Mouse (Mus musculus) limb, embryonic 10.5 days (tissue): ENCODE data around the gene Fam120a. TPM values are rescaled to one million over a fixed set of nuclear protein-coding genes. Genes with fewer than 3 reads are reported as not detected.

Experiments
- DNase-seq: peaks from one replicate; pipeline ENCODE4 v3.0.0-alpha.2; 2017; ENCODE audit warnings: low spot score
- H3K27ac ChIP-seq: fragments of 300-500 bp; sonication (generic); 2 replicates; pipeline ENCODE4 v1.5.1; 2016; ENCODE audit warnings: mild to moderate bottlenecking
- H3K27me3 ChIP-seq: fragments of 300-500 bp; sonication (generic); 2 replicates; pipeline ENCODE4 v1.6.1; 2016; ENCODE audit warnings: low read depth, mild to moderate bottlenecking; ENCODE audit not compliant: poor library complexity, severe bottlenecking
- H3K36me3 ChIP-seq: fragments of 300-500 bp; sonication (generic); 2 replicates; pipeline ENCODE4 v1.6.1; 2016; ENCODE audit warnings: mild to moderate bottlenecking, moderate library complexity
- H3K4me1 ChIP-seq: fragments of 300-500 bp; sonication (generic); 2 replicates; pipeline ENCODE4 v1.6.1; 2016
- H3K4me3 ChIP-seq: fragments of 300-500 bp; sonication (generic); 2 replicates; pipeline ENCODE4 v1.5.1; 2016; ENCODE audit warnings: mild to moderate bottlenecking, moderate library complexity
- H3K9me3 ChIP-seq: fragments of 300-500 bp; sonication (generic); replicated peaks from 2 replicates; pipeline ENCODE4 v1.6.1; 2016; ENCODE audit warnings: mild to moderate bottlenecking
- WGBS: fragments of 180-500 bp; shearing (Covaris S2); methylation state at CpG from one replicate; pipeline ENCODE4 v1.1.7; 2016; 5-methylcytosine and 5-hydroxymethylcytosine counted together
- polyA plus RNA-seq: library from polyadenylated mRNA; unstranded; fragments of >200 nt; fragmentation: Nextera tagmentation; extraction: Ambion mirVana; gene quantifications from 2 replicates; pipeline ENCODE4 v1.2.1, GENCODE M21; 2016

The Fam120a gene
- polyA plus RNA-seq: 15.3 and 16.7 TPM in 2 replicates

DNA sequence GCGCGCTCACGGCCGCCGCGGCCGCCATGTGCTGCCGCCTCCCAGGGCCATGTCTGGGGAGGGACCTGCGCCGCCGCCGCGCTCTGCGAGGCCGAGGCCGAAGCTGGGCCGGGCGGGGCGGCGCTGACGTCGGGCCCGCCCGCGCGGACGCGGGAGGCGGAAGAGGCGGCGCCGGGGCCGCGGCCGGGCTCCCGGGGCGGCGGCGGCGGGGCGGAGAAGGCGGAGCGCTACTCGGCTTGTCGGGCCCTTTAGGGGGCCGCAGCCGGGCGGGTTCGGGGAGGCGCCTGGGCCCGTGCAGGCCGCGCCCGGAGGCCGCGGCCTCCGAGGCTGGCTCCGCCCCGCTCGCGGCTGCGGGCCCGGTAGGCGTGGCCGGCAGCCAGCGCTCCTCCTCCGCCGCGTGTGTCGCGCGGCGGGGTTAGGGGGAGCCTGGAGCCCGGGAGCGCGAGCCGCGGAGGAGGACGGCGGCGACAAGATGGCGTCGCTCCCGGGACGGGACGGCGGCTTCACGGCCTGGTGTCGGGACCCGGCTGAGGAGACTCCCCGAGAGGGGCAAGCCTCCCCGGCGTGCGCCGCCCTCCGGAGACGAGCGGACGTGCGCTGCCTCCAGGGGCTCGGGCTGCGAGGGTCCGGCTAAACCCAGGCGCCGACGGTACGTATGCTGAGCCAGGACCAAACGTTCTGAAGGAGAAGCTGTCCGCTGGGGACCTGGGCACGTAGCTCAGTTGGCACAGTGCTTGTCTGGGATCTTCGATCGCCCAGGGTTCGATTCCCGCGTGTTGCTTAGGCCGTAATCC is at the start of gene Fam120a:
Fam120a (minus strand) TSS at position 62 of the 794 bp plus-strand sequence.
- Histone ChIP-seq H3K36me3 (peaks cover 6% of the 10 kb centered on the region; the same call in 1 of the 2 replicates), H3K27ac (peak within 1 kb of the TSS; percentile 98), H3K9me3 (no peaks in the 10 kb centered on the region), H3K4me1 (peaks cover 49% of the 10 kb centered on the region), H3K27me3 (no peaks in the 10 kb centered on the region), H3K4me3 (peak within 1 kb of the TSS; percentile 92)
- 4% methylated on average over 111 of the region's 116 CpGs for WGBS
- peak; percentile 84 for DNase-seq

GRCm38 (mm10) chr13:49017375-49017774 is 49.6 kb upstream of the Fam120a start:
- Histone ChIP-seq H3K4me1 (peaks cover 25% of the 10 kb centered on the region), H3K27ac (no peak overlapping the region), H3K27me3 (peaks cover 11% of the 10 kb centered on the region), H3K36me3 (no peaks in the 10 kb centered on the region), H3K9me3 (0 out of 2 replicates have a peak, but pooled peaks cover 4% of the 10 kb centered on the region), H3K4me3 (no peak overlapping the region)
- no peak for DNase-seq
- 95% methylated on average over 1 of the region's 1 CpGs for WGBS

DNA sequence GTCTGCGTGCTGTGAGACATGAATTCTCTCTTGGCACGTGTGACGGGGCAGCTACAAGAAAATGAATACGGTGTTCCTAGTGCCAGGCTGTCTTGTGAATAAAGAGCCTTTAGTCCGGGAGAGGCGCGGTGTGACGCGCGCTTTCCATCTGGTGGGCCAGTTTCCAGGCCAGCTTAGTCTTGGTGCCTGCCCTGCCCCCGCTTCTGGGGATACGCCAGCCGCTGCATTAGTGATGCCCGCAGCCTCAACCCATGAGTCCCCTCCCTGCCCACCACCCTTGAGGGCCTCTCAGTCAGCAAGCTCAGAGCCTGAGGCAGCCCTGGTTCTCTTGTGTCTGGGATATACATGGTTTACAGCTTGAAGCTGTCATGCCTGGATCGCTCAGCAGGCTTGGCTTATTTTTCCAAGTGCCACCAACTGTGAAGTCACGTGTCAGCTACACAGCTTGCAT is 48.5 kb upstream of the Fam120a start:
- H3K27me3 ChIP-seq: peaks cover 11% of the 10 kb centered on the region
- WGBS: 7% methylated on average over 16 of the region's 16 CpGs
- DNase-seq: peak; percentile 67
- H3K9me3 ChIP-seq: 0 out of 2 replicates have a peak, but pooled peaks cover 4% of the 10 kb centered on the region
- no peaks in the 10 kb centered on the region for H3K36me3 ChIP-seq
- H3K4me3 ChIP-seq: peak overlapping the region; percentile 46
- H3K4me1 ChIP-seq: peaks cover 25% of the 10 kb centered on the region
- H3K27ac ChIP-seq: peak overlapping the region; percentile 63

DNA sequence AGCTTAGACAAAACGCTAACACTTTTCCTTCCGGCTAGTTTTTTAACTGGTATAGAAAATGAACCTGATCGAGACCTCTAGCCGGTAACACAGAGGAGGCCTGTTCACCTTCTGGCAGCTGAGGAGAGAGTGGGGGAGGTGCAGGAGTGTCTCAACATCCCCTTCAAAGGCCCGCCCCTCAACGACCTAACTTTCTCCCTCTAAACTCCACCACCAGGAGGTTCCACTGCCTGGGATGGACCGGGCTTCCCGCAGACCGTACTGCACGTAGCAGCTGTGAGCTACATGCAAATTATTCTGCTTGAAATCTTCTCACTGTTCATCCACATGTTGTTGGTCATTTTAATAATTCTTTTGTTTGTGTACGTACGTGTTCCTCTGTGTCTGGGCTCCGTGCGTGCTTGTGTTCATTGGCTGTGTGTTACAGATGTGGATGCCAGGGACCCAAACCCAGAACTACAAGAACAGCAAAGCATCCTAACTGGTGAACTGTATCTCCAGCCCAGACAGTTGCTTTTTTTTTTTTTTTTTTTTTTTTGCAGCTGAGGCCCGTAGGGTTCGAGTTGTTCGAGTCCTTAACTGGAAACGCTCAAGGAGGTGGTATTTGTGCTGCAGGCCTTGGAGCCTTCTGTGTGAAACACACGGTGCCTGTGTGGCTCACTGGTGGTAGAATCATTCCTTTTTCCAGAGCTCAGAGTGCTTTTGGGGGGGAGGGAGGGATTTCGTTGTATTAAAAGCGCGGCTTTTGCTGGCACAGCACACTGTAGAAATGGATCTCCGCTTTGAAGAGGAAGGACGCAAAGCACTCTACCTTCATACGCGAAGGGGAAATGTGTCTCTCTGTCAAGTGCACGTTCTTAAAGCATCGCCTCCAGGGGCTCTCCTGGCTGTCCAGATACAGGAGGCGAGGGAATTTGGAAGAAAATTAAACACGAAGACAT is 47.8 kb upstream of the Fam120a start:
- H3K36me3 ChIP-seq: no peaks in the 10 kb centered on the region
- H3K4me3 ChIP-seq: peak overlapping the region; percentile 46
- H3K4me1 ChIP-seq: peaks cover 25% of the 10 kb centered on the region
- peak overlapping the region; percentile 63 for H3K27ac ChIP-seq
- H3K9me3 ChIP-seq: 0 out of 2 replicates have a peak, but pooled peaks cover 4% of the 10 kb centered on the region
- WGBS: 7% methylated on average over 30 of the region's 30 CpGs
- H3K27me3 ChIP-seq: peaks cover 11% of the 10 kb centered on the region
- DNase-seq: peak; percentile 70

DNA sequence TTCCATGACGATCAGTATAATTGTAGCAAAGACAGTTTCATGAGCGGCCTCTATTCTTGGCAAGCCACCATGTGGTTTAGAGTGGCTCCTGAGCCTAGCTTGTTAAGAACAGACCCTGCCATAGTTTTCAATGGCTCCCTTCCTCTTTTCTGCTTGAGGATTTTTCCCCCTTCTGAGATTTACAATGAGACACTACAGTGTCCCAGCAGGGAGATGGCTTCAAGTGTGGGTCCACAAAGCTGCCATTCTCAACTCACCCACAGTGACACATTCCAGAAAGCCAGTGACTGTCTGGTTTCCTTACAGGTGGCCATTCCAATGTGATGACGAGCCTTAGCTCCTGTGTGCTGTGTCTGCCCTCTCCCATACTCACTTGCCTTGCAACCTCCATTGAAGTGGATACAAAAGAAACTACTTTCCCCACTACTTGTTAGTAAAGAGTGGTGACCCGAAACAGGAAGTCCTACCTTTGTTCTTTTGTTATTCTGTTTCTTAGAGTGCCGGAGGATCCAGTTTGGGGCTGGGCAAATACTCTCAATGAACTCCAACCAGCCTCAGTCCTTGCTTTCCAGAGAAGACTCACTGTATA is 45.5 kb upstream of the Fam120a start:
- H3K4me1 ChIP-seq: peaks cover 21% of the 10 kb centered on the region
- H3K27ac ChIP-seq: no peak overlapping the region
- H3K27me3 ChIP-seq: peaks cover 19% of the 10 kb centered on the region
- WGBS: 75% methylated on average over 5 of the region's 5 CpGs
- H3K4me3 ChIP-seq: no peak overlapping the region
- 0 out of 2 replicates have a peak, but pooled peaks cover 4% of the 10 kb centered on the region for H3K9me3 ChIP-seq
- H3K36me3 ChIP-seq: no peaks in the 10 kb centered on the region
- DNase-seq: no peak

DNA sequence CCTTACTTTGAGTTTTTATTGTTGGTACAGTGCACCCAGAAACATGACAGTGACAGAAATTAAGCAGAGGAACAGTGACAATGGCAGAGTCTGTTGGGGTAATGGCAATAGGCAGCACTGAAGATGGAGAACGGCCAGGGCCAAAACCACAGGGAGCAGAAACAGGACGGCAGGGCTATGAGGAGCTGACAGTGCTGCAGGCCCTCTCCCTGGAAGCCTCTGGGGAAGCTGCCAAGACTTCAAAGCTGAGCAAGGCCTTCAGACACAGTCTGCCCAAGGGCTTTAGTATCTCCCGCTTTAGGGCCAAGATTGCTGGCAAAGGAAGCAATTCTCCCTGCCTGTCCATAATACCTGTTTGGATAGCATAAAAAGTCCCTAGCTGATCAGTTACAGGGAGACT is 33.9 kb upstream of the Fam120a start:
- no peaks in the 10 kb centered on the region for H3K4me1 ChIP-seq
- DNase-seq: no peak
- 65% methylated on average over 3 of the region's 3 CpGs for WGBS
- H3K27me3 ChIP-seq: no peaks in the 10 kb centered on the region
- no peaks in the 10 kb centered on the region for H3K36me3 ChIP-seq
- no peak overlapping the region for H3K27ac ChIP-seq
- H3K9me3 ChIP-seq: no peaks in the 10 kb centered on the region
- no peak overlapping the region for H3K4me3 ChIP-seq

GRCm38 (mm10) chr13:48998591-48998990 is 30.8 kb upstream of the Fam120a start:
- Histone ChIP-seq H3K4me1 (peaks cover 11% of the 10 kb centered on the region), H3K4me3 (no peak overlapping the region), H3K27me3 (no peaks in the 10 kb centered on the region), H3K9me3 (no peaks in the 10 kb centered on the region), H3K36me3 (no peaks in the 10 kb centered on the region), H3K27ac (no peak overlapping the region)
- DNase-seq: peak; percentile 61
- 15% methylated on average over 6 of the region's 6 CpGs for WGBS

DNA sequence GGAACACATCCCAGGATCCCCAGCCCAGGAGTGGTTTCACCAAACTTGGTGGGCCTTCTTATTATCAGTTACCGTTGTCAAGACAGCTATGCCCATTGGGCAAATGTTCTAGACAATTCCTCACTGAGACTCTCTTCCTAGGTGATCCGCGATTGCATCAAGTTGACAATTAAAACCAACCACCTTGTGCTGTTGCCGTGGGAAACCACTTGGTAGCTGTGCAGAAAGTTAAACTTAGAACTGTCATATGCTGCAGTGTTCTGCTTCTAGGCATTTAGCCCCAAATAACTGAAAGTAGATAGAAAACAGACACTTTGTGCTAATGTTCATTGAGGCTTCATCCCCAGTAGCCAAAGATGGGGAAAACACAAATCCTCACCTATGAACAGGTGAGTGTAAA is 28.9 kb upstream of the Fam120a start:
- no peak overlapping the region for H3K4me3 ChIP-seq
- H3K9me3 ChIP-seq: no peaks in the 10 kb centered on the region
- no peaks in the 10 kb centered on the region for H3K27me3 ChIP-seq
- no peak for DNase-seq
- H3K36me3 ChIP-seq: no peaks in the 10 kb centered on the region
- peaks cover 11% of the 10 kb centered on the region for H3K4me1 ChIP-seq
- H3K27ac ChIP-seq: no peak overlapping the region
- 94% methylated on average over 4 of the region's 4 CpGs for WGBS

- no peak overlapping the region for H3K4me3 ChIP-seq
- peaks cover 11% of the 10 kb centered on the region for H3K4me1 ChIP-seq
- H3K36me3 ChIP-seq: no peaks in the 10 kb centered on the region
- DNase-seq: no peak
- H3K9me3 ChIP-seq: no peaks in the 10 kb centered on the region
- WGBS: 54% methylated on average over 3 of the region's 3 CpGs
- H3K27me3 ChIP-seq: no peaks in the 10 kb centered on the region
- peak overlapping the region; percentile 4; the same call in 1 of the 2 replicates for H3K27ac ChIP-seq
Measured at GRCm38 (mm10) chr13:48994903-48995302, 27.1 kb upstream of the Fam120a start.

- H3K4me3 ChIP-seq: no peak overlapping the region
- peaks cover 11% of the 10 kb centered on the region for H3K4me1 ChIP-seq
- no peaks in the 10 kb centered on the region for H3K27me3 ChIP-seq
- no peak for DNase-seq
- no peaks in the 10 kb centered on the region for H3K36me3 ChIP-seq
- no peak overlapping the region for H3K27ac ChIP-seq
- H3K9me3 ChIP-seq: no peaks in the 10 kb centered on the region
Measured at GRCm38 (mm10) chr13:48992914-48993313, 25.1 kb upstream of the Fam120a start.

DNA sequence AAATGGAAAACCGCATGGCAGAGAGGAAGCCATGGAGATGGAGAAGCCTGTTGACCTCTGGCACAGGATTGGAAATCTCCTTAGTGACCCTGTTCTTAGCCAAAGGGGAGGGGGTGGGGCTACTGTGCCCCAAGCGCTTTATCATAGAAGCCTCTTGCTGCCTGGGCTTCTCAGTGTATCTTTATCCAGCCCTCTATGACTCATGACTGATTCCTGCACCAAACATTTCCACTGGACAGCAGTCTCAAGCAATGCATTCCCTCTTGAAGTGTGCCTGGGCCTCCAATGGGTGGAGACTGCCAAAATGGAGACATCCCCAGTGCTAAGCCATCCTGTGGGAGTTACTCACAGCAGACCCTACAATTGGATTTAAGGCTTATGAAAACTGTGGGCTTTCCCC is 22.3 kb upstream of the Fam120a start:
- no peak overlapping the region for H3K4me3 ChIP-seq
- H3K9me3 ChIP-seq: no peaks in the 10 kb centered on the region
- WGBS: 87% methylated on average over 2 of the region's 2 CpGs
- H3K36me3 ChIP-seq: no peaks in the 10 kb centered on the region
- H3K4me1 ChIP-seq: peaks cover 8% of the 10 kb centered on the region
- no peak for DNase-seq
- no peaks in the 10 kb centered on the region for H3K27me3 ChIP-seq
- no peak overlapping the region for H3K27ac ChIP-seq

DNA sequence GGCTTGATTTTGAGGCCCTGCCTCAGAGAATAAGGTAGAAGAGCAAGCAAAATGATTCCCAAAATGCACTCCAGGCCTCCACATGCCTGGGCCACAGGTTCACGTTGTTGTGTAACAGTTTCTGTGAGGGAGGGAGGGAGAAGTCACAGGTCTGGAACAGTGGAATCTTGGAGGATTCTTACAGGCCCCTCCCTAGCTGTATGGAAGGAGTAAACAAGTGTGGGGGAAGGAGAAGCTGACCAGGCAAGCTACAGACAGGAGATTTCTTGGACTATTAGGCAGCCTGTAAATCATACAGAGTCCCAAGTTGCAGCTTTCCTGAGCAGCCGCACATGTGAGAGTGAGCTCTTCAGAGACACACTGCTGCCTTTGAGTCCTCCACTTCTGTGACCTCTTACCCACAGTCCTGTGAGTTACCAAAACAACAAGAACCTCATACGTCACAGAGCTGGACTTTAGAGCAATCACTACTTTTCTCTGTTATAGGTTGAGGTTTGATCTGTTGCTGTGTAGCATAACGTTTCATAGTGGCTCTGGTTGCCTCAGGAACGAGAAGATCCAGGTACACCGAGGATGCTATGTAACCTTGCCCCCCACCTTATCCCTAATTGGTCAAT is 14.8 kb upstream of the Fam120a start:
- Histone ChIP-seq H3K27me3 (no peaks in the 10 kb centered on the region), H3K9me3 (no peaks in the 10 kb centered on the region), H3K27ac (no peak overlapping the region), H3K36me3 (no peaks in the 10 kb centered on the region), H3K4me1 (peaks cover 5% of the 10 kb centered on the region), H3K4me3 (no peak overlapping the region)
- DNase-seq: no peak
- WGBS: 74% methylated on average over 6 of the region's 6 CpGs
